Mouse (Mus musculus) testis, adult 2 months (tissue): Measurements from ENCODE around the gene Mast1. TPM values are rescaled to one million over a fixed set of nuclear protein-coding genes. Genes with fewer than 3 reads are reported as not detected.

ENCODE experiments used
- H3K27ac ChIP-seq: fragments of 200-500 bp; 2 replicates; pipeline ENCODE4 v1.5.1; 2012; ENCODE audit warnings: low read depth, low read length; ENCODE audit not compliant: control insufficient read depth, insufficient read depth
- H3K27me3 ChIP-seq: fragments of 200-500 bp; 2 replicates; pipeline ENCODE4 v1.6.1; 2012; ENCODE audit warnings: mild to moderate bottlenecking, low read length, moderate library complexity; ENCODE audit not compliant: control insufficient read depth, insufficient read depth
- H3K36me3 ChIP-seq: fragments of 200-500 bp; 2 replicates; pipeline ENCODE4 v1.6.1; 2012; ENCODE audit warnings: mild to moderate bottlenecking, low read length; ENCODE audit not compliant: control insufficient read depth, insufficient read depth
- H3K4me1 ChIP-seq: fragments of 200-500 bp; 2 replicates; pipeline ENCODE4 v1.6.1; 2012; ENCODE audit warnings: low read length; ENCODE audit not compliant: control insufficient read depth, insufficient read depth
- H3K4me3 ChIP-seq: fragments of 200-500 bp; 2 replicates; pipeline ENCODE4 v1.5.1; 2012; ENCODE audit warnings: low read depth, mild to moderate bottlenecking, low read length, moderate library complexity, mixed read lengths; ENCODE audit not compliant: control insufficient read depth
- CTCF ChIP-seq: fragments of 200-500 bp; IDR thresholded peaks from 2 replicates; pipeline ENCODE4 v1.5.1; 2012; ENCODE audit warnings: low read depth, mild to moderate bottlenecking, inconsistent platforms, low read length, moderate library complexity; ENCODE audit not compliant: control insufficient read depth, insufficient read depth, insufficient replicate concordance
- POLR2A ChIP-seq: fragments of 200-500 bp; IDR thresholded peaks from 2 replicates; pipeline ENCODE4 v1.6.1; 2012; ENCODE audit warnings: low read depth, mild to moderate bottlenecking, inconsistent platforms, low read length, moderate library complexity; ENCODE audit not compliant: control insufficient read depth
- polyA plus RNA-seq: library from polyadenylated mRNA; depleted of rRNA; stranded (reverse); fragments of >200 nt; gene quantifications from 2 replicates; pipeline ENCODE4 v1.2.3, GENCODE M21; 2012

Mast1 gene
- polyA plus RNA-seq, 1 experiment, result 1.6 TPM

DNA sequence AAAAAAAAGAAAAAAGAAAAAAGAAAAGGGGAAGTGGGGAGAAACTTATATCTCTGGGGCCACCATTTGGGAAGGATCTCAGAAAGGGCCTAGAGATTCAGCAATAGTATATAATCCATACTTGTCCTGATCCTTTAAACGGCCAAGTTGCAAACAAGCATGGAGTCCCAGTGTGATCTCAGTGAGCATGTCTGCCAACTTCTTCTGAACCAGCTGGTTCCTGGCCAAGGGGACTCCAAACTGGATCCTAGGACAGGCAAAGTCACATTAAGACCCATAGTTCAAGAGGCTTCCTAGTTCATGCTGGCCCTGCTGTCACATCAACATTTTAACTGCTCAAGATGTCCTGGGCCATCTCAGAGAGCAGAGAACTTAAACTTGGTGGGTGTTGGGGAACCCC is 48.0 kb downstream of the Mast1 start:
- H3K4me1 ChIP-seq, result peaks cover 11% of the 10 kb centered on the region
- TF ChIP-seq POLR2A, result no peak
- no peak for TF ChIP-seq CTCF
- H3K36me3 ChIP-seq, result no peaks in the 10 kb centered on the region; the same call in 1 of the 2 replicates
- no peak overlapping the region for H3K27ac ChIP-seq
- no peaks in the 10 kb centered on the region for H3K27me3 ChIP-seq
- H3K4me3 ChIP-seq, result no peak overlapping the region

DNA sequence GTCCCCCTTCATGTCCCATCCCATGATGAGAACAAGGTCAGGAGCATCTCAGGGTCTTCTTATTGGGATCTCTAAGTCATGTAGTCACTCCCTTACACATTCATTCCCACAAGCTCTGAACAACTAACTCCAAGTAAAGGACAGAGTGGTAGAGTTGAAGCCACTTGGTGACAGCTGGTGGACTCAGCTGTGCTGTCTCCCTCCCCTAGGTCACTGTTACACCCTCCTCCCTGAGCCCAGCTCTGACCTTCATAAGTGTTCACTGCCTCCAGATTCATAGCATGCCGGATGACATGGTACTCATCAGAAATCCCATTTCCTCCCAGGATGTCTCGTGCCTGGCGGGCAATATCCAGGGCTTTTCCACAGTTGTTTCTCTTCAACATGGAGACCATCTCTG is 48.9 kb downstream of the Mast1 start:
- peaks cover 5% of the 10 kb centered on the region for H3K4me1 ChIP-seq
- H3K27ac ChIP-seq, result no peak overlapping the region
- H3K36me3 ChIP-seq, result no peaks in the 10 kb centered on the region; the same call in 1 of the 2 replicates
- no peaks in the 10 kb centered on the region for H3K27me3 ChIP-seq
- H3K4me3 ChIP-seq, result no peak overlapping the region
- TF ChIP-seq CTCF (no peak), POLR2A (no peak)

DNA sequence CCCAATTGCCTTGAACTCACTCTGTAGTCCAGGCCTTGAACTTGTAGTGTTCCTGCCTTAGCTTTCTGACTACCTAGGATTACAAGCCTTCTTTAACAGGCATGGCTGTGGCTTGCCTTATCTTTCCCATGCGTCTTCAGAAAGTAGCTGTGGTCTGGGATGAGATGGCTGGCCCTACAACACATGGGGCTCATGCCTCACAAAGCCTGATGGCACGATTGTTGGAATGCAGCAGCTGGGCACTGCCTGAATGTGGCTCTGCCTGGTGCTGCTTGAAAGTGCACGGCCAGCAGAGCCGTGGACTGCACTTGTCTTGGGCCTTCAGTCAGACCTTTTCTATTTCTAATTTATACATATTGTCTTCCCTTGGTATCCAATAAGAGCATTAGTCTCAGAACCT is 52.4 kb downstream of the Mast1 start:
- TF ChIP-seq CTCF (no peak), POLR2A (no peak)
- no peak overlapping the region for H3K27ac ChIP-seq
- H3K4me1 ChIP-seq, result no peaks in the 10 kb centered on the region
- no peak overlapping the region for H3K4me3 ChIP-seq
- no peaks in the 10 kb centered on the region; the same call in 1 of the 2 replicates for H3K36me3 ChIP-seq
- H3K27me3 ChIP-seq, result no peaks in the 10 kb centered on the region

DNA sequence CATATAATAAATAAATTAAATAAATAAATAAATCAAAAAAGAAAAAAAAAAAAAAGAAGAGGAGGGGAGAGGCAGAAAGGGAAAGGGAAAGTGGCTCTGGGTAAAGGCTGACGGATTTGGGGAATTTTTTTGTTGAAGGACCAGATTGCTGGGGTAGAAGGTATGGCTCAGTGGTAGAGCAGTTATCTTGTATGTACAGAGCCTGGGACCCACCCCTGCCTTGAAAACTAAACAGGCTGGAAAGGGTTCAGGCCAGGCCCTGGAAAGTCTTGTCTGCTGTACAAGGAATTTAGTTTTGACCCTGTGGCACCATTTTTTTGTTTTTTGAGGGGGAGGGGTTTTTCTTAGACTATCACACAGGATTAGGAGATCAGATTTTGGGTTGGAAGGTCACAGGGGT is 58.2 kb downstream of the Mast1 start:
- Histone ChIP-seq H3K36me3 (no peaks in the 10 kb centered on the region), H3K27ac (no peak overlapping the region), H3K4me3 (no peak overlapping the region), H3K27me3 (no peaks in the 10 kb centered on the region), H3K4me1 (no peaks in the 10 kb centered on the region)
- no peak for TF ChIP-seq CTCF

DNA sequence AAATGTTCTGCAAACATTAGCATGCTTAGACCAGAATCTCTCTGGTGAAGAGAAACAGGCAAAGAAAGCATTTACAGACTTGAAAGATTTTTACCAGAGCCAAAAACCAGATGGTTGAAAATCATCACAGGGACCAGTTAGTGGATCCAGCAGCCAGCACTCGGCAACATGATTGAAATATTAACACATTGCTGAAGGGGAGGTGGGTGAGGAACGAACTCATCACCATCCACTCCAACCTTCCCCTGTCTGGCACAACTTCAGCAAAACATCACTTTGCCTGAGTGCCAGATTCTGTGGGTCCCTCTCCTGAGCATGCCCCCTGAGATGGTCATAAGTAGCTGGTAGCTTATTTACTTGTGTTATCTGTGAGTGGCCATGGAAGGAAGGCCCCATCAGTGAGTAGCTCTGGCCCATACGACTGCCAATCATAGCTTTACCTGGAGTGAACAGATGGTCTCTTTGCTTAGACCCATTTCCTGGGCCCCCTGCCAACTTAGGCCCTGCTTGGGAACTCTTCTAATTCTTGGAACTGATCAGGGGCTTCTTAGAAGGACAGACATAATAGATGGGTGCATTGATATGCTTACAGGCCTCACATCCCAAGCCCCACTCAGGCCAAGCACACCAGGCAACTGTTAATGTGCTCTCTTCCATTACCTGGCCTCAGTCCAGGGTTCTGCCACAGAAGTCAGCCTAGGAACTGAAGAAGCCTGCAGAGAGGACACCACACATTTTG is 59.7 kb downstream of the Mast1 start:
- Histone ChIP-seq H3K27ac (no peak overlapping the region), H3K4me3 (no peak overlapping the region), H3K4me1 (peaks cover 5% of the 10 kb centered on the region), H3K36me3 (no peaks in the 10 kb centered on the region), H3K27me3 (no peaks in the 10 kb centered on the region)
- TF ChIP-seq POLR2A, result no peak
- no peak for TF ChIP-seq CTCF

DNA sequence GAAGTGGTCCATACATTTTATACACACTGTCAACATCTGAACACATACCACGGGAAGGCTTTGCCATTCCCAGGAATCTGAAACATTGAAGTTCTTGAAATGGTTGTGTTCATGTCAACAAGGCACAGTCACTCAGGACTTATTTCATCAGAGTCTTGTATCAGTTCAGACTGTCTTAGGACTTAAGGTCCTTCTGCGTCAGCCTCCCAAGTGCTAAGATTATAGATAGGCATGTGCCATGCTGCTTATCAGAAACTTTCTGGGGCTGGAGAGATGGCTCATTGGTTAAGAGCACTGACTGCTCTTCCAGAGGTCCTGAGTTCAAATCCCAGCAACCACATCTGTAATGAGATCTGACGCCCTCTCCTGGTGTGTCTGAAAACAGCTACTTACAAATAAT is 62.8 kb downstream of the Mast1 start:
- Histone ChIP-seq H3K27ac (no peak overlapping the region), H3K4me3 (no peak overlapping the region), H3K4me1 (peaks cover 8% of the 10 kb centered on the region), H3K27me3 (no peaks in the 10 kb centered on the region), H3K36me3 (no peaks in the 10 kb centered on the region)
- TF ChIP-seq CTCF (no peak), POLR2A (no peak)

DNA sequence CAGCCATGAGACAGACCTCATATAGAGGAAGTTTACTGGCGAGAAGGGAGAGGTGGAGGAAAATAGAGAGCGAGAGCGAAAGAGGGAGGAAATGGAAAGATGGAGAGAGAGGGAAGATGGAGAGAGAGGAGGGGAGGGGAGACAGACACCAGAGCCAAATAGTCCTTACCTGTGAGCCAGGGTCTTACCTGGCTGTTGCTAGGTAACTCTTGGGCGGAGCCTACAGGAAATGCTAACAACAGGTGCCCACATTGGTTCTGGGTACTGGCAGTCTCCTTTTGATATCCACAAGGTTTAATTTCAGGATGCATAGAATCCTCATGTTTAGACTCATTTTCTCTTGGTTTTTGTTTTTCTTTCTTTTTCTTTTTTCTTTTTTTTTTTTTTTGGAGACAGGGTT is 64.1 kb downstream of the Mast1 start:
- Histone ChIP-seq H3K27me3 (no peaks in the 10 kb centered on the region), H3K4me3 (peak overlapping the region; percentile 97), H3K27ac (peak overlapping the region; percentile 97), H3K4me1 (peaks cover 8% of the 10 kb centered on the region), H3K36me3 (peaks cover 1% of the 10 kb centered on the region)
- TF ChIP-seq POLR2A, result peak; percentile 19; the same call in 1 of the 2 replicates
- no peak for TF ChIP-seq CTCF
